Mouse (Mus musculus): ENCODE data around the gene Rnf224. TPM values are rescaled to one million over a fixed set of nuclear protein-coding genes. Genes with fewer than 3 reads are reported as not detected.

The Rnf224 gene
- polyA plus RNA-seq, 2 experiments, result not detected

DNA sequence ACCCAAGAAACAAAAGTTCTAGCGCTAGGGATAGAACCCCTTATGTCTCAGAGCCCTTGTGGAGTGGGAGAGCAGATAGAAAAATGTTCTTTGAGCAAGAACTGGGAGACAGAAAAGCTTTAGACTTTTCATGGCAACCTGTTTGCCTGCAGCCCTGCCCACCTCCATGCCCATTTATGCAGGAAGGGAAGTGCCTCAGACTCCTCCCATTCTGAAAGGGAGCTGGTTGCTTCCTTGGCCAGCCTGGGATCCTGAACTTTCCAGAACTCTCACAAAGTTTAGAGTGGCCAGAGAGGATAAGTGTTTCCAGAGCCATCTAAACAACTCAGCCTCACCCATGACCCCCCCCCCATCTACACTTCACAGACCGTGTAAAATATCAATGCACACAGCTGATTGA is 39.4 kb downstream of the Rnf224 start:
- TF ChIP-seq CTCF (IDR thresholded peaks at IDR 0.05; ENCODE audit: low read depth) (no peak), EP300 (IDR thresholded peaks at IDR 0.05; ENCODE audit: low read depth) (no peak)
- DNase-seq (ENCODE audit: low read depth in 3 of 3, low spot score in 3 of 3) (no peak), ATAC-seq (ENCODE audit: insufficient read depth) (no peak)
- H3K27ac ChIP-seq, result peak overlapping the region; percentile 77
- H3K9ac ChIP-seq (replicated peaks), result no peak overlapping the region
- H3K4me2 ChIP-seq (ENCODE audit: low read depth), result peak overlapping the region; percentile 63
- peaks cover 30% of the 10 kb centered on the region for H3K36me3 ChIP-seq (replicated peaks; ENCODE audit: control insufficient read depth, insufficient read depth, low read depth)
- peaks cover 8 to 14% of the 10 kb centered on the region in 2 experiments for H3K4me1 ChIP-seq (replicated peaks; ENCODE audit: control insufficient read depth in 2 of 2, insufficient read depth in 2 of 2, low read length in 1 of 2)
- whole genome bisulfite sequencing (ENCODE audit: insufficient replicate concordance), result 21% methylated on average over 2 of the region's 2 CpGs
- no peaks in the 10 kb centered on the region for H3K9me3 ChIP-seq (ENCODE audit: control insufficient read depth, low read length)
- H3K4me3 ChIP-seq (ENCODE audit: insufficient read depth in 1 of 2, low read depth in 2 of 2, low read length in 2 of 2), result no peak overlapping the region
- H3K27me3 ChIP-seq (ENCODE audit: control insufficient read depth, insufficient read depth, low read length), result no peaks in the 10 kb centered on the region

DNA sequence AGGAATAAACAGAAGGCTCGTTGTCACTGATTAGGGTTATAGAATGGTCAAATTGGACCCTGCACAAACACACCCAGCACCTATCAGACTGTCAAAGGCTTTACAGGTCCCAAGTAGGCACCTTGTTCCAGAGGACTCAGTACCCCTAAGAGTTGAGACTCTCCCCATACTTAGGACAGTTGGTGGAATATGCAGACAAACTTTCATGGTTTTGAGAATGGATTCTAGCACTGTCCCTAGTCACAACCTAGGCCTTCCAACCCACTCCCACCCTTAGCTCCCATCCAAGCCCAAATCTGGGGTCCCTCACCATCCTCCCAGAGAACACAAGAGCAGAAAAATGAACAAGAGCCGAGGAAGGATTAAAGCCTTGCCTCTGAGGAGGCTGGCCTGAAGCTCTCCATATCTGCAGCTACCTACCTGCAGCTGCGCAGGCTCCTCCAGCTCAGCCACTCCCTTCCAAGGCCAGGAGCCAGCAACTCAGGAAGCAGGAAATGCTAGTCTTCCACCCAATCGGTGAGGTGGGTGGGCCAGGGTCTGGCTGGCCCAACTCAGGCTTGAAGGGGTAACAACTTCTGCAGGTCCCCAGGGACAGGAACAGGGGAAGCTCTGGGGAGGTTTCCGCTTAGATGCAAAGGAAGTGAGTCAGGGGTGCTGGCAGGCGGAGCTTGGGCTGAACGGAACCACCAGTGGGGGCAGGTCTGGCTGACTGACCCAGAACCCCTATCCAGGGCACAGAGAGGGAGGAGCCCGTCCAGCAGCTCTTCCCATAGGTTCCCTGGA is 40.2 kb downstream of the Rnf224 start, which contains the start of gene Tor4a:
Gene Tor4a, minus strand, starts transcription at position 715 of the 783 bp plus-strand sequence.
- Histone ChIP-seq H3K4me2 (ENCODE audit: low read depth) (peak within 1 kb of the TSS; percentile 63), H3K9ac (replicated peaks) (peak within 1 kb of the TSS; percentile 62), H3K4me1 (replicated peaks; ENCODE audit: control insufficient read depth in 2 of 2, insufficient read depth in 2 of 2, low read length in 1 of 2) (peaks cover 8 to 14% of the 10 kb centered on the region in 2 experiments), H3K4me3 (ENCODE audit: insufficient read depth in 1 of 2, low read depth in 2 of 2, low read length in 2 of 2) (peak within 1 kb of the TSS; percentile 48 to 52), H3K27me3 (ENCODE audit: control insufficient read depth, insufficient read depth, low read length) (no peaks in the 10 kb centered on the region), H3K27ac (peak within 1 kb of the TSS; percentile 77), H3K9me3 (ENCODE audit: control insufficient read depth, low read length) (no peaks in the 10 kb centered on the region), H3K36me3 (replicated peaks; ENCODE audit: control insufficient read depth, insufficient read depth, low read depth) (peaks cover 22% of the 10 kb centered on the region)
- DNase-seq (ENCODE audit: low read depth in 3 of 3, low spot score in 3 of 3) (no peak), ATAC-seq (ENCODE audit: insufficient read depth) (peak; percentile 68)
- 3% methylated on average over 8 of the region's 8 CpGs for WGBS (ENCODE audit: insufficient replicate concordance)
- TF ChIP-seq CTCF (IDR thresholded peaks at IDR 0.05; ENCODE audit: low read depth), result no peak
- no peak for TF ChIP-seq EP300 (IDR thresholded peaks at IDR 0.05; ENCODE audit: low read depth)

GRCm38 (mm10) chr2:25195211-25196156 is 41.1 kb downstream of the Rnf224 start:
- Histone ChIP-seq H3K4me3 (ENCODE audit: insufficient read depth in 1 of 2, low read depth in 2 of 2, low read length in 2 of 2) (peak overlapping the region; percentile 48 to 52), H3K9ac (replicated peaks) (peak overlapping the region; percentile 62), H3K4me1 (replicated peaks; ENCODE audit: control insufficient read depth in 2 of 2, insufficient read depth in 2 of 2, low read length in 1 of 2) (peaks cover 8 to 14% of the 10 kb centered on the region in 2 experiments), H3K27ac (peak overlapping the region; percentile 77), H3K4me2 (ENCODE audit: low read depth) (peak overlapping the region; percentile 63), H3K9me3 (ENCODE audit: control insufficient read depth, low read length) (no peaks in the 10 kb centered on the region), H3K27me3 (ENCODE audit: control insufficient read depth, insufficient read depth, low read length) (no peaks in the 10 kb centered on the region), H3K36me3 (replicated peaks; ENCODE audit: control insufficient read depth, insufficient read depth, low read depth) (peaks cover 13% of the 10 kb centered on the region)
- 4% methylated on average over 55 of the region's 55 CpGs for WGBS (ENCODE audit: insufficient replicate concordance)
- ATAC-seq (ENCODE audit: insufficient read depth) (peak; percentile 64), DNase-seq (ENCODE audit: low read depth in 3 of 3, low spot score in 3 of 3) (no peak)
- TF ChIP-seq CTCF (IDR thresholded peaks at IDR 0.05; ENCODE audit: low read depth) (no peak), EP300 (IDR thresholded peaks at IDR 0.05; ENCODE audit: low read depth) (no peak)

GRCm38 (mm10) chr2:25194486-25195171 is 42.0 kb downstream of the Rnf224 start:
- TF ChIP-seq EP300 (IDR thresholded peaks at IDR 0.05; ENCODE audit: low read depth) (no peak), CTCF (IDR thresholded peaks at IDR 0.05; ENCODE audit: low read depth) (no peak)
- Histone ChIP-seq H3K4me1 (replicated peaks; ENCODE audit: control insufficient read depth in 2 of 2, insufficient read depth in 2 of 2, low read length in 1 of 2) (peaks cover 8 to 14% of the 10 kb centered on the region in 2 experiments), H3K27me3 (ENCODE audit: control insufficient read depth, insufficient read depth, low read length) (no peaks in the 10 kb centered on the region), H3K9me3 (ENCODE audit: control insufficient read depth, low read length) (no peaks in the 10 kb centered on the region), H3K9ac (replicated peaks) (peak overlapping the region; percentile 34; the same call in 1 of the 2 replicates), H3K4me3 (ENCODE audit: insufficient read depth in 1 of 2, low read depth in 2 of 2, low read length in 2 of 2) (peak overlapping the region; percentile 48 to 52), H3K27ac (no peak overlapping the region), H3K4me2 (ENCODE audit: low read depth) (peak overlapping the region; percentile 63), H3K36me3 (replicated peaks; ENCODE audit: control insufficient read depth, insufficient read depth, low read depth) (peaks cover 4% of the 10 kb centered on the region)
- WGBS (ENCODE audit: insufficient replicate concordance), result 35% methylated on average over 17 of the region's 17 CpGs
- DNase-seq (ENCODE audit: low read depth in 3 of 3, low spot score in 3 of 3), result no peak
- ATAC-seq (ENCODE audit: insufficient read depth), result no peak

All from liver, embryonic 14.5 days (tissue).